Mouse (Mus musculus): ENCODE measurements around the gene Elk4. TPM values are rescaled to one million over a fixed set of nuclear protein-coding genes. Genes with fewer than 3 reads are reported as not detected.

The Elk4 gene
- total and polyA plus RNA-seq, 2 experiments: 17.2 to 39.4 TPM

DNA sequence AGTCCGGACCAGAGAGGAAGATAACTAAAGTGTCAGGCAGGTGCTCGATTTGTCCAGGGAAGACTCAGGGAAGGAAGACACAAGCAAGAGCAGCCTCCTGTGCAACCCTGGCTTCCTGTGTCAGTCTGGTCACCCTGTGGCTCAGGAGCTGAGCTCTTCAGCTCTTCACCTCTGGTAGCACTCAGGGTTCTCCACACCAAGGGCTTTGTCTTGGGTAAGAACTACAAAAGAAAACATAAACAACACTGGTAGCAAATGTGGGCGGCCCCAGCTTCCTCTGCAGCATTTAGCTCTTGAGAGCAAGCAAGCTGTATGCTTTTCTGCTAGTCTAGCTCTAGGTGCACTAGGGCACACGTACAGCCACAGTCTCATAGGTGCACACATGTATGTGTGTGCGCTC, 31.3 kb downstream of the Elk4 start:
- H3K9ac ChIP-seq (ENCODE audit: low read depth, low read length): no peak overlapping the region
- H3K4me3 ChIP-seq (ENCODE audit: insufficient read depth, low read depth, low read length): no peak overlapping the region
- WGBS: 86% methylated on average over 5 of the region's 5 CpGs
- no peaks in the 10 kb centered on the region for H3K27me3 ChIP-seq (ENCODE audit: control insufficient read depth, insufficient read depth, low read length)
- H3K36me3 ChIP-seq (ENCODE audit: control insufficient read depth, insufficient read depth, low read length): peaks cover 3% of the 10 kb centered on the region; the same call in 1 of the 2 replicates
- no peak for DNase-seq (ENCODE audit: extremely low read depth, low read depth, low spot score)
- TF ChIP-seq POLR2A (IDR thresholded peaks at IDR 0.05; ENCODE audit: extremely low read depth, insufficient read depth, low read length) (no peak), CTCF (IDR thresholded peaks at IDR 0.05; ENCODE audit: low read depth, low read length) (no peak)
- no peak overlapping the region for H3K27ac ChIP-seq (replicated peaks; ENCODE audit: insufficient read depth, low read depth, low read length)
- H3K79me2 ChIP-seq (ENCODE audit: control insufficient read depth, insufficient read depth, low read length): no peaks in the 10 kb centered on the region
- H3K4me1 ChIP-seq (ENCODE audit: control insufficient read depth, insufficient read depth, low read length): no peaks in the 10 kb centered on the region

DNA sequence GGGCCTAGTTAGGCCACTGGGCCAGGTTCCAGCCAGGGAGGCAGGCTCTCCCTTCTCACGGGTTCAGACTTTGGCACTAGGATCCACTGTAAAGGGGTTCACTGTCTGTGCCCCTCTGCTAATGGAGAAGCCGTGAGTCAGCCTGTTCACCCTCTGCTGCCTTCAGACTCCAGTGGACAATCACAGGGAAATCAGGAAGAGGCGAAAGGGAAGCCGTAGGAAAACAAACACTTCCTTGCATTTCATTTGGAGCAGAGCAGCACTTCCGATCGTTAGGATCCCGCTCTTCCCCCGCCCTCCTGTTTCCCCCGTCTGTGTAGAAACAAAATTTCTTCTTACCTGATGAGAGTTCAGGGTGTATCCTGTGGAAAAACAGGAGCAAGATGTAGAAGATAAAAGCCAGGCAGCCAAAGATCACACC, 32.8 kb downstream of the Elk4 start:
- no peaks in the 10 kb centered on the region for H3K79me2 ChIP-seq (ENCODE audit: control insufficient read depth, insufficient read depth, low read length)
- 75% methylated on average over 9 of the region's 9 CpGs for WGBS
- no peak overlapping the region for H3K9ac ChIP-seq (ENCODE audit: low read depth, low read length)
- H3K27me3 ChIP-seq (ENCODE audit: control insufficient read depth, insufficient read depth, low read length): no peaks in the 10 kb centered on the region
- H3K27ac ChIP-seq (replicated peaks; ENCODE audit: insufficient read depth, low read depth, low read length): 0 out of 2 replicates have a peak overlapping the region, but pooled peaks have one; percentile 24
- H3K4me3 ChIP-seq (ENCODE audit: insufficient read depth, low read depth, low read length): no peak overlapping the region
- TF ChIP-seq POLR2A (IDR thresholded peaks at IDR 0.05; ENCODE audit: extremely low read depth, insufficient read depth, low read length): no peak
- no peak for TF ChIP-seq CTCF (IDR thresholded peaks at IDR 0.05; ENCODE audit: low read depth, low read length)
- H3K4me1 ChIP-seq (ENCODE audit: control insufficient read depth, insufficient read depth, low read length): no peaks in the 10 kb centered on the region
- DNase-seq (ENCODE audit: extremely low read depth, low read depth, low spot score): no peak
- no peaks in the 10 kb centered on the region for H3K36me3 ChIP-seq (ENCODE audit: control insufficient read depth, insufficient read depth, low read length)

DNA sequence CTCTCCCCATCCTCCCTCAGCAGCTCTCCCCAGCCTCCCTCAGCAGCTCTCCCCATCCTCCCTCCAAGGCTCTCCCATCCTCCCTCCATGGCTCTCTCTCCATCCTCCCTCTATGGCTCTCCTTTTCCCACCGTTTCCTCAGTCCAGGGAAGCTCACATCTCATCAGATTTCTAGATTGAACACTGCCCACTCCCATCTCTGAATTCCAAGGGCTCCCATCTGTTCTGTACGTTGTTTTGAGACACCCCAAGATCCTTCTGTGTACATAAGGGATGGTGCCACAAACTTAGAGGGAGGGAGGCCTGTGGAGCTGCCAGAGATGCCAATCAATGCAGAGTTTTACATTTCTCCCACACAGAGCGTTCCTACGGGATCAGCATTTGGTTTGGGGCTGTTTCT, 36.4 kb downstream of the Elk4 start:
- Histone ChIP-seq H3K27me3 (ENCODE audit: control insufficient read depth, insufficient read depth, low read length) (no peaks in the 10 kb centered on the region), H3K79me2 (ENCODE audit: control insufficient read depth, insufficient read depth, low read length) (no peaks in the 10 kb centered on the region), H3K9ac (ENCODE audit: low read depth, low read length) (no peak overlapping the region), H3K36me3 (ENCODE audit: control insufficient read depth, insufficient read depth, low read length) (no peaks in the 10 kb centered on the region), H3K27ac (replicated peaks; ENCODE audit: insufficient read depth, low read depth, low read length) (no peak overlapping the region), H3K4me3 (ENCODE audit: insufficient read depth, low read depth, low read length) (no peak overlapping the region), H3K4me1 (ENCODE audit: control insufficient read depth, insufficient read depth, low read length) (no peaks in the 10 kb centered on the region)
- 84% methylated on average over 4 of the region's 4 CpGs for WGBS
- TF ChIP-seq CTCF (IDR thresholded peaks at IDR 0.05; ENCODE audit: low read depth, low read length) (no peak), POLR2A (IDR thresholded peaks at IDR 0.05; ENCODE audit: extremely low read depth, insufficient read depth, low read length) (no peak)
- no peak for DNase-seq (ENCODE audit: extremely low read depth, low read depth, low spot score)

DNA sequence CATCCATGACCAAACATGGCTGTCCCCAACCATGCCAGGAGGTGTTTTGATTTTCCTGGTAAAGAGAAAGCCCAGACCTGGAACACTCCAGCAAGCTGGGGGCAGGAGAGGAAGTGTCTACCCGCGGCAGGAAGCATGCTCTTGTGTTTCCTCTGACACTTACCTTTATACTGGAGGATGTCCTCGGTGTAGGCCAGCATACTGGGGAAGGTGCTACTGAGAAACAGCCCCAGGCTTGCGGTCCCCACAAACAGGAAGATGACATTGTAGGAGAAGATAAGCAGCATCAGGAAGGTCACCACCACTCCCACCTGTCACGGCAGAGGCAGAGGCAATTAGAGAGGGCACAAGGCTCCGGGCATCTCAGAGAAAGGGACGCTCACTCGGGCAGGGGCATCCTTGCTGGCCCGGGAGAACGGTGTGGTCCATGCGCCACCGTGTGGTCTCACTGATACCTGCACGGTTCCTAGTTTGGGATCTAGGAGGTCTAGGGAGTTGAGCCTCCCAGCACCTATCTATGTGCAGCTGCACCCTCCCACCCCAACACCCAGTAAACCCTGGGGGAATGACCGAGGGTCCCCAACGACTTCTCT, 38.8 kb downstream of the Elk4 start:
- Histone ChIP-seq H3K9ac (ENCODE audit: low read depth, low read length) (no peak overlapping the region), H3K4me3 (ENCODE audit: insufficient read depth, low read depth, low read length) (no peak overlapping the region), H3K36me3 (ENCODE audit: control insufficient read depth, insufficient read depth, low read length) (no peaks in the 10 kb centered on the region), H3K4me1 (ENCODE audit: control insufficient read depth, insufficient read depth, low read length) (no peaks in the 10 kb centered on the region), H3K27ac (replicated peaks; ENCODE audit: insufficient read depth, low read depth, low read length) (no peak overlapping the region), H3K79me2 (ENCODE audit: control insufficient read depth, insufficient read depth, low read length) (no peaks in the 10 kb centered on the region), H3K27me3 (ENCODE audit: control insufficient read depth, insufficient read depth, low read length) (no peaks in the 10 kb centered on the region)
- WGBS: 20% methylated on average over 15 of the region's 15 CpGs
- DNase-seq (ENCODE audit: extremely low read depth, low read depth, low spot score): peak; percentile 15
- TF ChIP-seq CTCF (IDR thresholded peaks at IDR 0.05; ENCODE audit: low read depth, low read length) (peak; percentile 93), POLR2A (IDR thresholded peaks at IDR 0.05; ENCODE audit: extremely low read depth, insufficient read depth, low read length) (no peak)

DNA sequence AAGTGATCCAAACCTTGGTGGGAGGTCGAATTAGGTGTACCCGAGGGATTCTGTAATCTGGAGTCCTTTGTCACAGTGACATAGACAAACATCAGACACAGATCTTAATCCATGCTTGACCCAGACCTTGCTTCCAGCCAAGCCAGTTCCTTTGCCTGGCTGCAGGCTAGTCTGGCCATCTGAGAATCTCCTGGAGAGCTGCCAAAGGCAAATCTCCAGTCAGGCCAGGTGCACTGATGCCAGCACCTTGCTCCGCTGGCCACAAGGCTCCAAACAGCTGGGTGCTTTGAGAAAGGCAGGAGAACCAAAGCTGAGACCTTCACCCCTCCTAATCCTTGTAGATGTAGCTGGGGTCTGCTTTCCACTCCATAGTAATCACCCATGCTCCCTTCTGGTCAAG, 44.3 kb downstream of the Elk4 start:
- no peaks in the 10 kb centered on the region for H3K36me3 ChIP-seq (ENCODE audit: control insufficient read depth, insufficient read depth, low read length)
- TF ChIP-seq POLR2A (IDR thresholded peaks at IDR 0.05; ENCODE audit: extremely low read depth, insufficient read depth, low read length) (no peak), CTCF (IDR thresholded peaks at IDR 0.05; ENCODE audit: low read depth, low read length) (no peak)
- no peak overlapping the region for H3K4me3 ChIP-seq (ENCODE audit: insufficient read depth, low read depth, low read length)
- H3K27ac ChIP-seq (replicated peaks; ENCODE audit: insufficient read depth, low read depth, low read length): no peak overlapping the region
- H3K27me3 ChIP-seq (ENCODE audit: control insufficient read depth, insufficient read depth, low read length): no peaks in the 10 kb centered on the region
- no peaks in the 10 kb centered on the region for H3K4me1 ChIP-seq (ENCODE audit: control insufficient read depth, insufficient read depth, low read length)
- H3K79me2 ChIP-seq (ENCODE audit: control insufficient read depth, insufficient read depth, low read length): no peaks in the 10 kb centered on the region
- WGBS: 63% methylated on average over 3 of the region's 3 CpGs
- H3K9ac ChIP-seq (ENCODE audit: low read depth, low read length): no peak overlapping the region
- DNase-seq (ENCODE audit: extremely low read depth, low read depth, low spot score): no peak

DNA sequence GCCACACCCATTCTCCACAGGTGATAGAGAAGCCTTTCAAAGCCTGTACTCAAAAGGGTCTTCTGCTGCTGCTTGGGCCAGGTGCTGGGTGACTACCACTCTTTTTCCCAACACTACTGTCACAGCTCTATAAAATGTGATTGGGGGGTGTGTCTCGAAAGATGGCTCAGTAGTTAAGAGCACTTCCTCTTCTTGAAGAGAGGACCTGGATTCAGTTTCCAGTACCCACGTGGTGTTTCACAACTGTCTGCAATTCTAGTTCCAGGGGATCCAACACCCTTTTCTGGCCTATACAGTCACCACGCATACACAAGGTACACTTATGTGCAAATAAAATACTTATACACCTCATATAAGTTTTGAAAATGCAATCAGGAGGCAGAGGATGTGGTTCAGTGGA, 47.0 kb downstream of the Elk4 start:
- no peaks in the 10 kb centered on the region for H3K36me3 ChIP-seq (ENCODE audit: control insufficient read depth, insufficient read depth, low read length)
- H3K9ac ChIP-seq (ENCODE audit: low read depth, low read length): no peak overlapping the region
- H3K27me3 ChIP-seq (ENCODE audit: control insufficient read depth, insufficient read depth, low read length): no peaks in the 10 kb centered on the region
- H3K79me2 ChIP-seq (ENCODE audit: control insufficient read depth, insufficient read depth, low read length): no peaks in the 10 kb centered on the region
- H3K27ac ChIP-seq (replicated peaks; ENCODE audit: insufficient read depth, low read depth, low read length): no peak overlapping the region
- H3K4me1 ChIP-seq (ENCODE audit: control insufficient read depth, insufficient read depth, low read length): no peaks in the 10 kb centered on the region
- TF ChIP-seq CTCF (IDR thresholded peaks at IDR 0.05; ENCODE audit: low read depth, low read length) (no peak), POLR2A (IDR thresholded peaks at IDR 0.05; ENCODE audit: extremely low read depth, insufficient read depth, low read length) (no peak)
- WGBS: 74% methylated on average over 3 of the region's 3 CpGs
- no peak for DNase-seq (ENCODE audit: extremely low read depth, low read depth, low spot score)
- no peak overlapping the region for H3K4me3 ChIP-seq (ENCODE audit: insufficient read depth, low read depth, low read length)
